Mouse (Mus musculus): ENCODE data around the gene Cirbp. TPM values are rescaled to one million over a fixed set of nuclear protein-coding genes. Genes with fewer than 3 reads are reported as not detected.

Gene Cirbp
- polyA plus RNA-seq, 1 experiment: 173 TPM

DNA sequence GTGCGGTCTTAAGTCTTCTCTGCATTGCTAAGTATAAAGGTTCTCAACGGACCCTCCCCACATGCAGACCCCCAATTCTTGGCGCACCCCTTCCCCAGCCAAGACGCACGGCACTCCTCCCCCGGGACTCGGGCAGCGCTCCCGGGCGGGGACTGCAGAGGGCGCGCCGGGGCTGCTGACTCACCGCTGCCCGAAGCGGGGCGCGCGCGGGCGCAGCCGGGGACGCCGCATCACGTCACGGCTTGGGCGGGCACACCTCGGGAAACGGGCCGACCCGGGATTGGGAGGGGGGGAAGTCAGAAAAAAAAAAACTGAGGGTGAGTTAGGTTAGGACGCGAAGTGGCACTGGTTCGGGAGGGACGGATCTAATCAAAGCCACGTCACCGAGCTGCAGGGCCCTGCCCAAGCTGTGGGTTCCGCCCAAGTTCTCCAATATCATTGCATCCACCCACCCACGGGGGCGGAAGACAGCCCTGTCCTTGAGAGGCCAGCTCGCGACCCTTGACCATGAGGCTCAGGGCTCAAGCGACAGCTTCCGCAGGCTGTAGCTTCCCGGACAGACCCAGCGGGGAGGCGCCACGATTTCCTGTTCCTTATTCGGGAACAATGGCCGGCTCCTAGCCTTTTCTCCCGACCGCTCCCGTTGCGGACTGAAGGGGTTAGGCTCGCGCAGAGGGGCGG is 17.0 kb upstream of the Cirbp start:
- 0 out of 2 replicates have a peak, but pooled peaks have one; percentile 14 for TF ChIP-seq POLR2A (IDR thresholded peaks at IDR 0.05; ENCODE audit: control insufficient read depth, extremely low read depth, insufficient read depth, low read length, poor library complexity)
- peak; percentile 86; the same call in 1 of the 2 replicates for TF ChIP-seq CTCF (IDR thresholded peaks at IDR 0.05; ENCODE audit: borderline replicate concordance, control insufficient read depth, extremely low read depth, insufficient read depth, low read length, poor library complexity)
- Histone ChIP-seq H3K4me3 (ENCODE audit: control insufficient read depth, insufficient read depth, low read length) (peak overlapping the region; percentile 67), H3K27me3 (ENCODE audit: control insufficient read depth, insufficient read depth, low read length) (no peaks in the 10 kb centered on the region), H3K27ac (ENCODE audit: control insufficient read depth, insufficient read depth, low read length) (peak overlapping the region; percentile 77), H3K36me3 (ENCODE audit: control insufficient read depth, insufficient read depth, low read length) (peaks cover 9% of the 10 kb centered on the region), H3K4me1 (replicated peaks; ENCODE audit: control insufficient read depth, insufficient read depth, low read length) (peaks cover 30% of the 10 kb centered on the region)
- DNase-seq: peak; percentile 95
- WGBS: under 1% methylated on average over 57 of the region's 57 CpGs

- Histone ChIP-seq H3K4me3 (ENCODE audit: control insufficient read depth, insufficient read depth, low read length) (peak overlapping the region; percentile 96), H3K4me1 (replicated peaks; ENCODE audit: control insufficient read depth, insufficient read depth, low read length) (peaks cover 30% of the 10 kb centered on the region)
- WGBS: 1% methylated on average over 87 of the region's 88 CpGs
These were observed 16.2 kb upstream of the Cirbp start for GRCm38 (mm10) chr10:80149291-80150225.

GRCm38 (mm10) chr10:80150226-80151210 is 15.3 kb upstream of the Cirbp start:
- peak overlapping the region; percentile 92 for H3K27ac ChIP-seq (ENCODE audit: control insufficient read depth, insufficient read depth, low read length)
- under 1% methylated on average over 64 of the region's 71 CpGs for WGBS
- peak overlapping the region; percentile 96 for H3K4me3 ChIP-seq (ENCODE audit: control insufficient read depth, insufficient read depth, low read length)
- DNase-seq: peak; percentile 82
- TF ChIP-seq POLR2A (IDR thresholded peaks at IDR 0.05; ENCODE audit: control insufficient read depth, extremely low read depth, insufficient read depth, low read length, poor library complexity) (peak; percentile 77), CTCF (IDR thresholded peaks at IDR 0.05; ENCODE audit: borderline replicate concordance, control insufficient read depth, extremely low read depth, insufficient read depth, low read length, poor library complexity) (peak; percentile 3; the same call in 1 of the 2 replicates)
- peaks cover 35% of the 10 kb centered on the region for H3K4me1 ChIP-seq (replicated peaks; ENCODE audit: control insufficient read depth, insufficient read depth, low read length)
- no peaks in the 10 kb centered on the region for H3K27me3 ChIP-seq (ENCODE audit: control insufficient read depth, insufficient read depth, low read length)
- peaks cover 27% of the 10 kb centered on the region for H3K36me3 ChIP-seq (ENCODE audit: control insufficient read depth, insufficient read depth, low read length)

More at GRCm38 (mm10) chr10:80149291-80150225, 16.2 kb upstream of the Cirbp start:
- peak; percentile 96 for DNase-seq
- H3K27ac ChIP-seq (ENCODE audit: control insufficient read depth, insufficient read depth, low read length): peak overlapping the region; percentile 81
- TF ChIP-seq POLR2A (IDR thresholded peaks at IDR 0.05; ENCODE audit: control insufficient read depth, extremely low read depth, insufficient read depth, low read length, poor library complexity) (peak; percentile 86), CTCF (IDR thresholded peaks at IDR 0.05; ENCODE audit: borderline replicate concordance, control insufficient read depth, extremely low read depth, insufficient read depth, low read length, poor library complexity) (peak; percentile 48; the same call in 1 of the 2 replicates)
- H3K36me3 ChIP-seq (ENCODE audit: control insufficient read depth, insufficient read depth, low read length): peaks cover 17% of the 10 kb centered on the region
- no peaks in the 10 kb centered on the region for H3K27me3 ChIP-seq (ENCODE audit: control insufficient read depth, insufficient read depth, low read length)

- peaks cover 41% of the 10 kb centered on the region for H3K4me1 ChIP-seq (replicated peaks; ENCODE audit: control insufficient read depth, insufficient read depth, low read length)
- H3K4me3 ChIP-seq (ENCODE audit: control insufficient read depth, insufficient read depth, low read length): peak overlapping the region; percentile 96
- no peaks in the 10 kb centered on the region for H3K27me3 ChIP-seq (ENCODE audit: control insufficient read depth, insufficient read depth, low read length)
- WGBS: 3% methylated on average over 26 of the region's 26 CpGs
- peak overlapping the region; percentile 92 for H3K27ac ChIP-seq (ENCODE audit: control insufficient read depth, insufficient read depth, low read length)
- DNase-seq: peak; percentile 75
- TF ChIP-seq CTCF (IDR thresholded peaks at IDR 0.05; ENCODE audit: borderline replicate concordance, control insufficient read depth, extremely low read depth, insufficient read depth, low read length, poor library complexity): no peak
- TF ChIP-seq POLR2A (IDR thresholded peaks at IDR 0.05; ENCODE audit: control insufficient read depth, extremely low read depth, insufficient read depth, low read length, poor library complexity): peak; percentile 57; the same call in 1 of the 2 replicates
- peaks cover 36% of the 10 kb centered on the region for H3K36me3 ChIP-seq (ENCODE audit: control insufficient read depth, insufficient read depth, low read length)
These were observed 14.4 kb upstream of the Cirbp start for GRCm38 (mm10) chr10:80151211-80152034.
